Mouse (Mus musculus) urinary bladder, adult 18-20 months (tissue): Measurements from ENCODE around the gene Nadk.
A peak's percentile ranks its signal among the peaks of the same experiment; 100 is the strongest.

Experiments used
- DNase-seq, 2 experiments: peaks; one replicate each; pipeline ENCODE4 v3.0.0; 2022; ENCODE audit warnings: low spot score in 2 of 2, mixed read lengths in 2 of 2

The Nadk gene

GRCm38 (mm10) chr4:155601997-155602456 lies 39.8 kb downstream of the Nadk start:
- DNase-seq, result no peak

GRCm38 (mm10) chr4:155602753-155603152 lies 40.6 kb downstream of the Nadk start:
- DNase-seq, result no peak

- DNase-seq, result no peak
Measured at GRCm38 (mm10) chr4:155603801-155604200, 41.6 kb downstream of the Nadk start.

- no peak for DNase-seq
Measured at GRCm38 (mm10) chr4:155605132-155605531, 43.0 kb downstream of the Nadk start.

DNA sequence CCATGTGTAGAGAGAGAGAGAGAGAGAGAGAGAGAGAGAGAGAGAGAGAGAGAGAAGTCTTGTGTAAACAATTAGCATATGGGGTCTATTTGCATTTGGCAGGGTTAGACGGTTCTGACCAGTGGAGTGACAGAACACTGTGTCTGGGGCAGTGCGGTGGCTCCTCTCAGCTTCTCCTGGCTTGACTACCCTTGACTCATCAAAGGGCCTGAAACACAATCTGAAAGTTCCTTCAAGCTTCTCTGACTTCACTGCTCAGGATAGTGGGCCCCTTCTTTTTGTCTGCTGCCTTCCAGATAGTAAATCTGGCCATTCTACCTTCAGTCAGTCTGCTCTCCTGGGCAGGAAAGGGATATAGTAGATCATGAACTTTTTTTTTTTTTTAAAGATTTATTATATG lies 44.6 kb downstream of the Nadk start:
- no peak for DNase-seq

DNA sequence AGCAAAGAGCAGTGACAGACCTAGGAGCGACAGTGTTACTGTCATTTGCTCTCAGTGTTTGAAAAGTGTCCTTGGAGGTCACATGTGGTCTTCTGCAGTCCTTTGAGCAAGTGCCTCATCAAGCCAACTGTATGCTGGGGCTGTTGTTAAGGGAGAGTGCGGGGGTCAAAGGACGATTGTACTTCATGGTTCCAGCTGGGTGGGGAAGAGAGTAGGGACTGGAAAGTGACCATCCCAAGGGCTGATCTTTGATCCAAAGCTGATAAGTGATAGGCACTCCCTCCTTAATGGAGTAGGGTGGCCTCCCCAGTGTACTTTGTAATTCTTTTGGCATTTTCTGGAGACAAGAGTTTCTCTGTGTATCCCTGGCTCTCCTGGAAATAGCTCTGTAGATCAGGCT lies 49.7 kb downstream of the Nadk start:
- no peak for DNase-seq

DNA sequence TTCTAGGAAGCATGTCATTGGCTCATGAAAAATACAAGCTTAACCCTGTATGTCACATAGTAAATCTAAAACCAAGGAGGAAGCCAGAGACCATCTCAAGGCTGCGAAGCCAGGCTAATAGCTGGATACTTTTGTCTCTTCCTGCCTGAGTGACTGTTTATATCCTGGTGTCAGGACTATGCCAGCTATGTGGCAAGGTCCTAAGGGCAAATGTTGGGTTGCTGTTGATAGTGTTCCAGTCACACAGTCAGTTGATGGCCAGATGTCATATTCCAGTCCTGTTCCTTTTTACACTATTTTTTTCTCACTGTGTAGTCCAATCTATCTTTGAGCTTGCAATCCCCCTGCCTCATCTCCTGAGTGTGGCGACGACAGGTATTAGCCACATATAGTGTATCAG lies 51.1 kb downstream of the Nadk start:
- DNase-seq, result no peak

DNA sequence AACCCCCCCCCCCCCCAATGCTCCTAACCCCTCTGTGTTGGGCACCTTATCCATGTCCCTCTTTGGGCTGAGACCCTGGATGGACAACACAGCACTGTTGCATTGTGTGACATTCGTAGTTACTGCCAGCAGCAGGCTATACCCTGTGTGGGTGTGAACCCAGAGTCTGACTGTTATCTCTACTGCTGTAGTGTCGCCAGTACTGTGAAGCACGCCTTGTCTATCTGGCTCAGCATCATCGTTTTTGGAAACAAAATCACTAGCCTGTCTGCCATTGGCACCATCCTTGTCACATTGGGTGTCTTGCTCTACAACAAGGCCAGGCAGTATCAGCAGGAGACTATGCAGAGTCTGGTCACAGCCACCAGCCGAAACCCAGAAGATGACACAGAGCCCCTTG lies 56.1 kb downstream of the Nadk start:
- DNase-seq, result no peak

DNA sequence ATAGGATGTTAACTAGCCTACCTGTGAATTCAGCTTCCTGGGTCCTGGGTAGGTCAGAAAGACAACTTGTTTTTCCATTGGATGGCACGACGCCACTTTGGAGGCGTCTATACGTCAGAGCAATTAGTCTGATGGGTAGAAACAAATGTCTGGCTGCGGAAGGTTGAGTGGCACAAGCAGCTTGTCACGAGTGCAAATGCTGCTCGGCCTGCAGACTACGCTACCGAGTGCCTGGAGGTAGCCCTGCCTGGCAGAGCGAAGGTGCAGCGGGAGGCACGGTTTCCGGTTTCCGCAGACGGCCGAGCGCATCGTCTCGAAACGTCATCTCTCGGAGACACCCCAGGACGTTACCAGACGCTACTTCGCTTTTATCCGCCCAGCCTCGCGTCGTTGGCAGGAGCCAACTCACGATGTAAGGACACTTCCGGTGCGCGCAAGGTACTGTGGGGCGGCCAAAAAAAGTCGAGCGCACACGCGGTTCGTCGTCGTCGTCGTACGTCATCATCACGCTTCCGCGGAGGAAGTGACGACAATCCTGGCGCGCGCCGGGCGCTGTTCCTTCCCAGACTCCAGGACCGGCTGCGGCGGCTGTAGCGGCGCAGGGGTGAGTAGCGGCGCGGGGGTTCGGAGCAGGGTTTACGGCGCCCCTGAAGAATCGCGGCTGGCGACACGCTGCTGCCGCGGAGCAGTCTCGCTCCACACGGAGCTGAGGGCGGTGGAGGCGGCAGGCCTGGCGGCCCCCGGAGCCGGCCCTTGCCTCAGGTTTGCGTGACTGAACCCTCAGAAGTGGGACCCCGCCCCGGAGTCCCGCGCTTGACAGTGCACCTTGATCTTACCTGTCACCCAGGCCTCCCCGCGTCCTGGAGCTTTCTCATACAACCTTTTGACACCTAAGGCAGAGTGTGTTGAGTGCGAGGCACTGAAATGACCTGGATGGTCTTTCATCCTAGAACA lies 62.4 kb downstream of the Nadk start, which contains the start of gene Cdk11b:
TSS of gene Cdk11b (plus strand) at position 517 of the 954 bp plus-strand sequence.
- peak; percentile 89 to 93 for DNase-seq

DNA sequence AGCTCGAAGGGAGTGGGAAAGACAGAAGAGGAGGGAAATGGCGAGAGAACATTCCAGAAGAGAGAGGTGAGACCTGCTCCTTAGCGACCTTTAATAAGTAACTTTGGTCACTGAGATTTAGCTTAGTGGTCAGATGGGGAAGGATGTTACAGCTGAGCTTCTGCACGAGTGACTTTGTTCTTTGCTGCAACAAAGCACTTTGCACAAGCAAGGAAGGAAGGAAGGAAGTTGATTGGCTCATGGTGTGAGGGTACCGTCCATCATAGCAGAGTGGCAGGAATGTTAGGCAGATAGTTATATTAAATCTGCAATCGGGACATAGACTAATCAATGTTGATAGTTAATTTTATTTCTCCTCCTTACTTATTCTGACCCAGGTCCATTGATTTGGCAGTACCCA lies 68.1 kb downstream of the Nadk start:
- no peak for DNase-seq

DNA sequence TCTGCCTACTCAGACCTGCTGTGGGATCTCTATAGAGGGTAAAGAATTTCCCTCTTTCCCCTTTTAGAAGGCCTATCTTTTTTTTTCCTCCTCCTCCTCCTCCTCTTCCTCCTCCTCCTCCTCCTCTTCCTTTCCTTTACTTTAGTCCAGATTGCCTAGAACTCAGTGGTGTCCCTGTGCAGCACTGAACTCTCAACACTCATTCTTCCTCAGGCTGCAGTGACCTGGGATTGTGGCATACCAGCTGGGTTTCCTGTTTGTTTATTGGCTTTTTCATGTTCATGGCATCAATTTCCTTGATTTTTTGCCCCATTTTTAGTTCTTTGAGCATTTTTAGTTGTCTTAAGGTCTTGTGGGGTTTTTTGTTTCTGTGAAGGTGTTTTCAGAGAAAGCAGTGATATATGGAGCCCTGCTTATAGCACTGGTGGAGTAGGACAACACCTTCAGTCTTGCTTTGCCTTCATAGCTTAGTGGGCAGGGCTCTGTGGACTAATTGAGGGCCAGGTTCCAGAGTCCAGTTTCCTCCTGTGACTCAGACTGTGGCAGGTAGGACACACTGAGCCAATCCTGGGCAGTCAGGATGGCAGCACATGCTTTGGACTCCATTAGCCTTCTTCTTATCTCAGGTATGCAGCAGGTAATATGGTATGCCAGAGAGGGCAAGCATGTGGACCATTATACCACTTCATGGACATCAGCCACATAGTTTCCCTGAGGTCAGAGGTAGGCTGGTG lies 73.8 kb downstream of the Nadk start:
- no peak for DNase-seq
